Mouse (Mus musculus) heart, embryonic 13.5 days (tissue): ENCODE data around the gene Insrr. TPM values are rescaled to one million over a fixed set of nuclear protein-coding genes. Genes with fewer than 3 reads are reported as not detected.
"Not testable (repeated sequence)": the region's sequence is repeated elsewhere in the genome, so short reads cannot be mapped to it uniquely, and the experiment has no call there.

Experiments
- ATAC-seq: fragments of 200-750 bp; cut with Nextera tagmentation; 2 replicates; pipeline ENCODE4 v1.8.0; 2017; ENCODE audit warnings: moderate TSS enrichment; ENCODE audit not compliant: insufficient number of reproducible peaks, low FRiP score, low TSS enrichment; ENCODE audit errors: extremely low read depth
- H3K27ac ChIP-seq: fragments of 300-500 bp; sonication (generic); replicated peaks from 2 replicates; pipeline ENCODE4 v1.5.1; 2015; ENCODE audit warnings: moderate library complexity, mild to moderate bottlenecking, inconsistent platforms
- H3K27me3 ChIP-seq: fragments of 300-500 bp; sonication (generic); replicated peaks from 2 replicates; pipeline ENCODE4 v1.6.1; 2015; ENCODE audit warnings: mild to moderate bottlenecking, inconsistent platforms
- H3K36me3 ChIP-seq: fragments of 300-500 bp; sonication (generic); 2 replicates; pipeline ENCODE4 v1.6.1; 2015; ENCODE audit warnings: mild to moderate bottlenecking, inconsistent platforms
- H3K4me1 ChIP-seq: fragments of 300-500 bp; sonication (generic); 2 replicates; pipeline ENCODE4 v1.6.1; 2015; ENCODE audit warnings: inconsistent platforms
- H3K4me2 ChIP-seq: fragments of 300-500 bp; sonication (generic); 2 replicates; pipeline ENCODE4 v1.6.1; 2015; ENCODE audit warnings: inconsistent platforms, mild to moderate bottlenecking, moderate library complexity
- H3K4me3 ChIP-seq: fragments of 300-500 bp; sonication (generic); 2 replicates; pipeline ENCODE4 v1.5.1; 2015; ENCODE audit warnings: moderate library complexity, mild to moderate bottlenecking, inconsistent platforms
- H3K9ac ChIP-seq: fragments of 300-500 bp; sonication (generic); 2 replicates; pipeline ENCODE4 v1.6.1; 2015; ENCODE audit warnings: inconsistent platforms, mild to moderate bottlenecking, moderate library complexity
- H3K9me3 ChIP-seq: fragments of 300-500 bp; sonication (generic); 2 replicates; pipeline ENCODE4 v1.6.1; 2016; ENCODE audit warnings: inconsistent platforms
- WGBS: fragments of 180-500 bp; shearing (Covaris S2); methylation state at CpG from one replicate; pipeline ENCODE4 v1.1.7; 2015; ENCODE audit warnings: mixed read lengths; 5-methylcytosine and 5-hydroxymethylcytosine counted together
- polyA plus RNA-seq: library from polyadenylated mRNA; unstranded; fragments of >200 nt; fragmentation: Nextera tagmentation; extraction: Ambion mirVana; gene quantifications from 2 replicates; pipeline ENCODE4 v1.2.1, GENCODE M21; 2015

Insrr gene
- polyA plus RNA-seq, 1 experiment from 2014 or later = 0.08 TPM

- no peaks in the 10 kb centered on the region for H3K9me3 ChIP-seq
- peaks cover 12% of the 10 kb centered on the region for H3K4me1 ChIP-seq
- 4% methylated on average over 26 of the region's 26 CpGs for WGBS
- ATAC-seq = no peak
- peaks cover 100% of the 10 kb centered on the region for H3K27me3 ChIP-seq
- H3K4me3 ChIP-seq = peak overlapping the region; percentile 42
- H3K27ac ChIP-seq = no peak overlapping the region
- H3K9ac ChIP-seq = peak overlapping the region; percentile 33; the same call in 1 of the 2 replicates
- no peaks in the 10 kb centered on the region for H3K36me3 ChIP-seq
- H3K4me2 ChIP-seq = peak overlapping the region; percentile 69
Measured at GRCm38 (mm10) chr3:87804038-87804677, 7.4 kb downstream of the Insrr start.

DNA sequence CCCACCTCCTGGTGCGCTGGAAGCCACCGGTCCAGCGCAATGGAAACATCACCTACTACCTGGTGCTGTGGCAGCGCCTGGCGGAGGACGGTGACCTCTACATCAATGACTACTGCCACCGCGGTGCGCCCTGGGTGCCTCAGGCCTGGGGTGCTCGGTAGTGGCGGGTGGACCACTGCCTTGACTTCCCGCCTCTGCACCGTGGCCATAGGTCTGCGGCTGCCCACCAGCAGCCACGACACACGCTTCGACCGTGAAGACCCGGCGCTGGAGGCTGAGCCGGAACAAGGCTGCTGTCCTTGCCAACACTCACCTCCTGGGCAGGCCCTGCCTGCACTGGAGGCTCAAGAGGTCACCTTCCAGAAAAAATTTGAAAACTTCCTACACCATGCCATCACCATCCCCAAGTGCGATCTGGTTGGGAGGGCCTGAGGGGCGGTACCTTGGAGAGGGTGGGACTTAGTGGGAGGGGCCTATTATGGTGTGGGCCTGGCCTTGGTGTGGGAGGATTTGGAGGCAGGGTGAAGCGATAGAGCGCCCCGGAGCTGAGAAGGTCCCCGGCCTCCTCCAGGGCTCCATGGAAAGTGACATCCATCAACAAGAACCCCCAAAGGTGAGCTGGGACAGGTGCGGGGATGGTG, 12.7 kb downstream of the Insrr start:
- peak overlapping the region; percentile 44 for H3K4me2 ChIP-seq
- WGBS = 10% methylated on average over 28 of the region's 28 CpGs
- H3K27ac ChIP-seq = no peak overlapping the region
- peaks cover 100% of the 10 kb centered on the region for H3K27me3 ChIP-seq
- H3K36me3 ChIP-seq = no peaks in the 10 kb centered on the region
- peaks cover 11% of the 10 kb centered on the region; the same call in 1 of the 2 replicates for H3K4me1 ChIP-seq
- H3K9ac ChIP-seq = no peak overlapping the region; the same call in 1 of the 2 replicates
- H3K4me3 ChIP-seq = peak overlapping the region; percentile 19
- 0 out of 2 replicates have a peak, but pooled peaks have one; percentile 23 for ATAC-seq
- H3K9me3 ChIP-seq = no peaks in the 10 kb centered on the region

DNA sequence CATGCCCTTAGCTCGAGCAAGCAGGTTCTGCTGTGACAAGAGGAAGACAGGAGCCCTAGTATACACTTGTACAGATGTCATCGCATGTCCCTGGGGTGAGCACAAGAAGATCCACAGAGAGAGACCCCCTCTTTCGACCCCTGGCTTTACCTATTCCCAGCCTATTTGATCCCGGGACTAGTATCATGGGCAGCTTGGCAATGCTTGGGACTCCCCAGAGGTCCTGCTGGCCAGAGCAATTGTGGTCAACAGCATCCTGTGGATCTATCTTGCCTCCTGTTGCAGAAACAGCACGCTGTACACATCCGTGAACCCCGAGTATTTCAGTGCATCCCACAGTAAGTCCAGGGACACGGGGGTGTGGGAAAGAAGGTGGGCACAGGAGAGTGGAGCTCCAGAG, 14.5 kb downstream of the Insrr start:
- H3K27me3 ChIP-seq = peaks cover 100% of the 10 kb centered on the region
- no peak overlapping the region for H3K4me2 ChIP-seq
- ATAC-seq = no peak
- no peaks in the 10 kb centered on the region for H3K9me3 ChIP-seq
- no peaks in the 10 kb centered on the region for H3K36me3 ChIP-seq
- H3K4me1 ChIP-seq = peaks cover 12% of the 10 kb centered on the region
- no peak overlapping the region for H3K27ac ChIP-seq
- no peak overlapping the region for H3K9ac ChIP-seq
- WGBS = 68% methylated on average over 8 of the region's 8 CpGs
- H3K4me3 ChIP-seq = no peak overlapping the region

DNA sequence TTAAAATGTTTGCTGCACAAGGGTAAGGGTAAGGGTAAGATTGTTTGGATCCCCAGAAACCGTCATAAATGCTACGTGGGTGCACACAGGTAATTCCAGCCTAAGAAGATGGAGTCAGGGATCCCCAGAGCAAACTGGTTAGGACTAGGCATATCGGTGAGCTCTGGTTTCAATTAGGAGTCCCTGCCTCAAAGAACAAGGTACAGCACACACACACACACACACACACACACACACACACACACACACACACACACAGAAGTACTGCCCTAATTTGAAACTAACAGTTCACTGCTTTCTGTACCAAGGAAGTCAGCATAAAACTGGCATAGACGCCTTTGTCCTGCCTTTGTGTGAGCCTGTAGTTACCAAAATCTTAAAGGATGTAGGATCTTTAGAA, 15.7 kb downstream of the Insrr start:
- peaks cover 97% of the 10 kb centered on the region for H3K27me3 ChIP-seq
- no peak overlapping the region for H3K27ac ChIP-seq
- peaks cover 15% of the 10 kb centered on the region for H3K4me1 ChIP-seq
- no peak overlapping the region for H3K4me2 ChIP-seq
- no peaks in the 10 kb centered on the region for H3K9me3 ChIP-seq
- 72% methylated on average over 4 of the region's 4 CpGs for WGBS
- no peak overlapping the region for H3K4me3 ChIP-seq
- no peaks in the 10 kb centered on the region for H3K36me3 ChIP-seq
- H3K9ac ChIP-seq = no peak overlapping the region
- ATAC-seq = no peak

- Histone ChIP-seq H3K27me3 (peaks cover 97% of the 10 kb centered on the region), H3K4me3 (no peak overlapping the region), H3K4me2 (no peak overlapping the region), H3K27ac (no peak overlapping the region), H3K4me1 (peaks cover 15% of the 10 kb centered on the region), H3K9me3 (no peaks in the 10 kb centered on the region), H3K9ac (no peak overlapping the region), H3K36me3 (no peaks in the 10 kb centered on the region)
- no peak for ATAC-seq
- 40% methylated on average over 10 of the region's 10 CpGs for WGBS
Measured at GRCm38 (mm10) chr3:87812873-87813272, 16.1 kb downstream of the Insrr start.

DNA sequence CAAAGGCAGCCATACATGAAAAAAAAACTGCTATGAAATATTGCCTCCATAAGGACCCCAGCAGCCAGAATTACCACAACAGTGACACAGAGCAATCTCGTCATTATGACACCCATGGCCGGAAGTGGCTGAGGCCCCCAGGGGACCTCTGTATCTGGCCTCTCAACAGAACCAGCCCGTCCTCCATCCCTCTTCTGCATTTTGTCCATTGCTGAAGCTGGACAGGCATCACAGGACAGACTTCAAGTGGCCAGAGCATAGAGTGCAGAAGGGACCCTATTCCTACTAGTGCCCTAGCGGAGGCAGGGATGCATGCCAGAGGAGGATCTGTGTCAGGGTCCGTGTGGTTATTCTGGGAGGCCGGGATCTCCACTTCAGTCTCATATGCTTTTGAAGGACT, 19.4 kb downstream of the Insrr start:
- H3K9ac ChIP-seq = peak overlapping the region; percentile 45; the same call in 1 of the 2 replicates
- no peak overlapping the region for H3K27ac ChIP-seq
- H3K4me3 ChIP-seq = no peak overlapping the region
- peaks cover 90% of the 10 kb centered on the region for H3K27me3 ChIP-seq
- H3K9me3 ChIP-seq = no peaks in the 10 kb centered on the region
- peaks cover 5% of the 10 kb centered on the region for H3K4me1 ChIP-seq
- 41% methylated on average over 6 of the region's 6 CpGs for WGBS
- peak overlapping the region; percentile 38 for H3K4me2 ChIP-seq
- H3K36me3 ChIP-seq = no peaks in the 10 kb centered on the region
- ATAC-seq = no peak

- 6% methylated on average over 12 of the region's 12 CpGs for WGBS
- Histone ChIP-seq H3K36me3 (no peaks in the 10 kb centered on the region), H3K27ac (no peak overlapping the region), H3K4me1 (peaks cover 5% of the 10 kb centered on the region), H3K4me2 (peak overlapping the region; percentile 38), H3K9ac (peak overlapping the region; percentile 45; the same call in 1 of the 2 replicates), H3K27me3 (peaks cover 88% of the 10 kb centered on the region), H3K9me3 (no peaks in the 10 kb centered on the region), H3K4me3 (no peak overlapping the region)
- no peak for ATAC-seq
Measured at GRCm38 (mm10) chr3:87816646-87817093, 19.9 kb downstream of the Insrr start.

- peaks cover 79% of the 10 kb centered on the region for H3K27me3 ChIP-seq
- ATAC-seq = no peak
- H3K27ac ChIP-seq = no peak overlapping the region
- no peaks in the 10 kb centered on the region for H3K9me3 ChIP-seq
- H3K9ac ChIP-seq = no peak overlapping the region
- peaks cover 5% of the 10 kb centered on the region for H3K4me1 ChIP-seq
- WGBS = 57% methylated on average over 12 of the region's 12 CpGs
- H3K4me2 ChIP-seq = no peak overlapping the region
- no peaks in the 10 kb centered on the region for H3K36me3 ChIP-seq
- H3K4me3 ChIP-seq = no peak overlapping the region
Measured at GRCm38 (mm10) chr3:87818226-87818625, 21.5 kb downstream of the Insrr start.

DNA sequence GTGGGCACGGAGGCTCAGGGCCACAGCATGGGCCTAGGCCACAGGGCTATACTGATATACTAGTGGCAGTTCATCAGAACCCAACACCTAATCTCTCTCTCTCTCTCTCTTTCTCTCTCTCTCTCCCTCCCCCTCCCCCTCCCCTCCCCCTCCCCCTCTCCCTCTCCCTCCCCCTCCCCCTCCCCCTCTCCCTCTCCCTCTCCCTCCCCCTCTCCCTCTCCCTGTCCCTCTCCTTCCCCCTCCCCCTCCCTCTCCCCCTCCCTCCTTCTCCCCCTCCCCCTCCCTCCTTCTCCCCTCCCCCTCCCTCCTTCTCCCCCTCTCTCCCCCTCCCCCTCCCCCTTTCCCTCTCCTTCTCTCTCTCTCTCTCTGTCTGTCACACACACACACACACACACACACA, 27.5 kb downstream of the Insrr start, which contains the start of gene Pear1:
Gene Pear1, minus strand, starts transcription at position 101 of the 400 bp plus-strand sequence.
- H3K4me2 ChIP-seq, H3K9ac ChIP-seq, H3K27ac ChIP-seq, H3K4me1 ChIP-seq, ATAC-seq, H3K4me3 ChIP-seq, H3K36me3 ChIP-seq, H3K9me3 ChIP-seq: not testable (repeated sequence)
- peaks cover 28% of the 10 kb centered on the region for H3K27me3 ChIP-seq
- WGBS = 96% methylated on average over 1 of the region's 1 CpGs

DNA sequence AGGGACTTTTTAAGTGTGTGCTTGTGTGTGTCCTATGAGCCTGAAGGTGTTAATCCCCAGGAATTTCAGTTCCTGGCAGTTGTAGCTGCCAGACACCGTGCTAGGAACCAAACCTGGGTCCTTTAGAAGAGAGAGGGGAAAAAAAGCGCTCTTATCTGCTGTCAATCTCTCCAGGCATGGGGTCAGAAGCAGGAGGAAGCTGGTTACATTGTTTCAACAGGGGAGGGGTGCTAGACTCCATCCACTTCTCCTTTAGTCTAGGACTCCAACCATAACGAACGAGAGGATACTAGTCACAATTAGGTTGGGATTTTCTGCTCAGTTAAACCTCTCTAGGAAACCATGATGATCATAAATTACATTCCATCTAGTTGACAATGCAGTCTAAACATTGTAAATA, 31.7 kb downstream of the Insrr start:
- no peaks in the 10 kb centered on the region for H3K36me3 ChIP-seq
- no peak overlapping the region for H3K4me3 ChIP-seq
- H3K27ac ChIP-seq = no peak overlapping the region
- peaks cover 6% of the 10 kb centered on the region; the same call in 1 of the 2 replicates for H3K27me3 ChIP-seq
- H3K4me1 ChIP-seq = no peaks in the 10 kb centered on the region
- H3K9ac ChIP-seq = no peak overlapping the region
- no peak overlapping the region for H3K4me2 ChIP-seq
- ATAC-seq = no peak
- no peaks in the 10 kb centered on the region for H3K9me3 ChIP-seq
- 35% methylated on average over 4 of the region's 4 CpGs for WGBS

DNA sequence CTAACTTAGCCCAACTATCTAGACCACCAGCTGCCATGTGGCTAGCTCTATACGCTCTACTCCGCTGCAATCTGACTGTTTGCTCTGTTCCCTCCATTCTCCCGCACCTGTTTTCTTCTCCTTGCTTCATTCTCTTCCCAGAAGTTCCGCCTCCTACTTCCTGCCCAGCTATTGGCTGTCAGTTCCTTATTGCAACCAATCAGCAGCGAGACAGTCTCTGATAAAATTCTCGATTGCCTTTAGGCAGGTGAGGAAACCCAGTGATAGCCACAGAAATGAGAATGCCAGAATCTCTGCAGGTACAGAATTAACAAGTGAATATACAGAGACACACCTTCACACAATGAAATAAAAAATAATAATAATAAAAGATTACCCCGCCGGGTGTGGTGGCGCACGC, 32.3 kb downstream of the Insrr start:
- no peak overlapping the region for H3K27ac ChIP-seq
- no peaks in the 10 kb centered on the region for H3K9me3 ChIP-seq
- H3K27me3 ChIP-seq = peaks cover 6% of the 10 kb centered on the region; the same call in 1 of the 2 replicates
- no peaks in the 10 kb centered on the region for H3K36me3 ChIP-seq
- no peak overlapping the region for H3K4me3 ChIP-seq
- H3K4me2 ChIP-seq = no peak overlapping the region
- no peaks in the 10 kb centered on the region for H3K4me1 ChIP-seq
- no peak overlapping the region for H3K9ac ChIP-seq
- ATAC-seq = no peak
- WGBS = 44% methylated on average over 10 of the region's 10 CpGs
